Mouse (Mus musculus): ENCODE data around the gene Sap30bp. TPM values are rescaled to one million over a fixed set of nuclear protein-coding genes. Genes with fewer than 3 reads are reported as not detected.

The Sap30bp gene
- 6.3 TPM for polyA plus RNA-seq (2014; fragmentation: Illumina TruSeq; extraction: RNeasy Lipid Tissue Mini Kit (QIAGEN cat#74804); ENCODE audit: low read depth, low replicate concordance)

GRCm38 (mm10) chr11:115933108-115933746, at the start of gene Sap30bp, which contains the start of gene Recql5:
TSS of gene Sap30bp (plus strand) at chr11:115933282.
TSS of gene Recql5 (minus strand) at chr11:115933477.

GRCm38 (mm10) chr11:115899486-115900266, 33.4 kb upstream of the Sap30bp start, which contains the start of gene Smim5:
TSS of gene Smim5 (plus strand) at chr11:115899966.

GRCm38 (mm10) chr11:115911632-115912376, 21.3 kb upstream of the Sap30bp start, which contains the start of gene Smim6:
TSS of gene Smim6 (plus strand) at chr11:115912017.

GRCm38 (mm10) chr11:115974309-115975082, 41.4 kb downstream of the Sap30bp start, which contains the start of gene Itgb4:
TSS of gene Itgb4 (plus strand) at chr11:115974709.

GRCm38 (mm10) chr11:116012262-116012947, 79.3 kb downstream of the Sap30bp start, which contains the start of gene Galk1:
TSS of gene Galk1 (minus strand) at chr11:116012719.

Other genes with a start within 250 kb of the Sap30bp start
- gene Grb2, start 224.7 kb upstream of the Sap30bp start, polyA plus RNA-seq (2014; fragmentation: Illumina TruSeq; extraction: RNeasy Lipid Tissue Mini Kit (QIAGEN cat#74804); ENCODE audit: low read depth, low replicate concordance), result 36.1 TPM
- 1.7 TPM for gene Tmem94, start 167.8 kb upstream of the Sap30bp start, polyA plus RNA-seq (2014; fragmentation: Illumina TruSeq; extraction: RNeasy Lipid Tissue Mini Kit (QIAGEN cat#74804); ENCODE audit: low read depth, low replicate concordance)
- gene Caskin2, start 119.6 kb upstream of the Sap30bp start, polyA plus RNA-seq (2014; fragmentation: Illumina TruSeq; extraction: RNeasy Lipid Tissue Mini Kit (QIAGEN cat#74804); ENCODE audit: low read depth, low replicate concordance), result 0.26 TPM
- 1.5 TPM for gene Tsen54, start 118.6 kb upstream of the Sap30bp start, polyA plus RNA-seq (2014; fragmentation: Illumina TruSeq; extraction: RNeasy Lipid Tissue Mini Kit (QIAGEN cat#74804); ENCODE audit: low read depth, low replicate concordance)
- gene Llgl2, start 109.2 kb upstream of the Sap30bp start, polyA plus RNA-seq (2014; fragmentation: Illumina TruSeq; extraction: RNeasy Lipid Tissue Mini Kit (QIAGEN cat#74804); ENCODE audit: low read depth, low replicate concordance), result 1.5 TPM
- gene Myo15b, start 74.9 kb upstream of the Sap30bp start, polyA plus RNA-seq (2014; fragmentation: Illumina TruSeq; extraction: RNeasy Lipid Tissue Mini Kit (QIAGEN cat#74804); ENCODE audit: low read depth, low replicate concordance), result not detected
- gene Smim5, start 33.3 kb upstream of the Sap30bp start, polyA plus RNA-seq (2014; fragmentation: Illumina TruSeq; extraction: RNeasy Lipid Tissue Mini Kit (QIAGEN cat#74804); ENCODE audit: low read depth, low replicate concordance), result not detected
- gene Smim6, start 21.3 kb upstream of the Sap30bp start, polyA plus RNA-seq (2014; fragmentation: Illumina TruSeq; extraction: RNeasy Lipid Tissue Mini Kit (QIAGEN cat#74804); ENCODE audit: low read depth, low replicate concordance), result 0.42 TPM
- 1.2 TPM for gene Recql5, start 195 bp downstream of the Sap30bp start, polyA plus RNA-seq (2014; fragmentation: Illumina TruSeq; extraction: RNeasy Lipid Tissue Mini Kit (QIAGEN cat#74804); ENCODE audit: low read depth, low replicate concordance)
- not detected for gene Itgb4, start 41.4 kb downstream of the Sap30bp start, polyA plus RNA-seq (2014; fragmentation: Illumina TruSeq; extraction: RNeasy Lipid Tissue Mini Kit (QIAGEN cat#74804); ENCODE audit: low read depth, low replicate concordance)
- 0.66 TPM for gene Galk1, start 79.4 kb downstream of the Sap30bp start, polyA plus RNA-seq (2014; fragmentation: Illumina TruSeq; extraction: RNeasy Lipid Tissue Mini Kit (QIAGEN cat#74804); ENCODE audit: low read depth, low replicate concordance)
- 281 TPM for gene H3f3b, start 94.7 kb downstream of the Sap30bp start, polyA plus RNA-seq (2014; fragmentation: Illumina TruSeq; extraction: RNeasy Lipid Tissue Mini Kit (QIAGEN cat#74804); ENCODE audit: low read depth, low replicate concordance)
- 0.69 TPM for gene Unk, start 97.0 kb downstream of the Sap30bp start, polyA plus RNA-seq (2014; fragmentation: Illumina TruSeq; extraction: RNeasy Lipid Tissue Mini Kit (QIAGEN cat#74804); ENCODE audit: low read depth, low replicate concordance)
- not detected for gene Unc13d, start 144.7 kb downstream of the Sap30bp start, polyA plus RNA-seq (2014; fragmentation: Illumina TruSeq; extraction: RNeasy Lipid Tissue Mini Kit (QIAGEN cat#74804); ENCODE audit: low read depth, low replicate concordance)
- 15.7 TPM for gene Wbp2, start 153.7 kb downstream of the Sap30bp start, polyA plus RNA-seq (2014; fragmentation: Illumina TruSeq; extraction: RNeasy Lipid Tissue Mini Kit (QIAGEN cat#74804); ENCODE audit: low read depth, low replicate concordance)
- gene Trim47, start 193.9 kb downstream of the Sap30bp start, polyA plus RNA-seq (2014; fragmentation: Illumina TruSeq; extraction: RNeasy Lipid Tissue Mini Kit (QIAGEN cat#74804); ENCODE audit: low read depth, low replicate concordance), result 0.34 TPM
- 4.6 TPM for gene Trim65, start 197.8 kb downstream of the Sap30bp start, polyA plus RNA-seq (2014; fragmentation: Illumina TruSeq; extraction: RNeasy Lipid Tissue Mini Kit (QIAGEN cat#74804); ENCODE audit: low read depth, low replicate concordance)
- 3.9 TPM for gene Mrpl38, start 205.6 kb downstream of the Sap30bp start, polyA plus RNA-seq (2014; fragmentation: Illumina TruSeq; extraction: RNeasy Lipid Tissue Mini Kit (QIAGEN cat#74804); ENCODE audit: low read depth, low replicate concordance)
- 2.4 TPM for gene Fbf1, start 234.9 kb downstream of the Sap30bp start, polyA plus RNA-seq (2014; fragmentation: Illumina TruSeq; extraction: RNeasy Lipid Tissue Mini Kit (QIAGEN cat#74804); ENCODE audit: low read depth, low replicate concordance)